Mouse (Mus musculus): ENCODE data around the gene Braf.

DNA sequence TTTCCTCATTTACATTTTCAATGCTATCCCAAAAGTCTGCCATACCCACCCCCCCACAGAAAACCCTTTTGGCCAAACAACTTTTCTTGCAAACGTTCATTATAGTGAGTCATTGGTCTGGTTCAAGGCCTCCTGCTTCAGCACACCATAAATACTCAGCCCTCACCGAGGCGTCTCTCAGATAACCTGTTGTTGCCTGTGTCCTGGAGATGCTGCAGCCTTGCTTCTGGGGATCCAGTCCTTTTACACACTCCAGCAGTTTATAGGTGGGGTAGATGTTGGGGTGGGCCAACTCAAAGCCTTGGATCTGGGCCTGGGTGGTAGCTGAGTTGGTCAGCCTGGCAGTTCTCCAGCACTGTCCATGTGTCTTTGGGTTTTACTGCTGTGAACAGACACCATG, 154.8 kb downstream of the Braf start:
- no peak for TF ChIP-seq POLR2A (IDR thresholded peaks at IDR 0.05; ENCODE audit: borderline replicate concordance, extremely low read depth, low read depth, low read length)
- TF ChIP-seq CTCF (IDR thresholded peaks at IDR 0.05; ENCODE audit: insufficient read depth, low read length): no peak
